Mouse (Mus musculus): ENCODE results near the gene Fam126a. TPM values are rescaled to one million over a fixed set of nuclear protein-coding genes. Genes with fewer than 3 reads are reported as not detected.
A peak's percentile ranks its signal among the peaks of the same experiment; 100 is the strongest.

The Fam126a gene
- total and polyA plus RNA-seq, 3 experiments = 19.6 to 32.6 (median 22.6) TPM

- dilution Hi-C loops (cut with MboI; ENCODE audit: extremely low pct_ligation_motif_present, extremely low pct_unique_long_range_greater_than_20kb, low sequenced_read_pairs) (no loop called here), in situ Hi-C loops (cut with MboI; ENCODE audit: low pct_ligation_motif_present, low pct_unique_long_range_greater_than_20kb, low sequenced_read_pairs) (loop anchor here (5.0 to 25.0 kb wide), 2 partner anchors 195 to 645 kb away; no protein-coding TSS in a partner anchor)
Measured at GRCm38 (mm10) chr5:24056865-24057264, 26.4 kb upstream of the Fam126a start.

GRCm38 (mm10) chr5:24054382-24054781, 23.9 kb upstream of the Fam126a start:
- dilution Hi-C loops (cut with MboI; ENCODE audit: extremely low pct_ligation_motif_present, extremely low pct_unique_long_range_greater_than_20kb, low sequenced_read_pairs) = no loop called here
- H3K4me2 ChIP-seq (ENCODE audit: insufficient read depth, low read depth, poor library complexity, severe bottlenecking) = no peak overlapping the region
- in situ Hi-C loops (cut with MboI; ENCODE audit: low pct_ligation_motif_present, low pct_unique_long_range_greater_than_20kb, low sequenced_read_pairs) = loop anchor here (25.0 kb wide), 1 partner anchor 642 kb away; no protein-coding TSS in a partner anchor
- H3K27ac ChIP-seq (ENCODE audit: insufficient read depth, low read depth) = peak overlapping the region; percentile 95; the same call in 1 of the 2 replicates
- no peaks in the 10 kb centered on the region for H3K36me3 ChIP-seq (replicated peaks in 1 of 2; ENCODE audit: control insufficient read depth in 1 of 2, insufficient read depth in 1 of 2, low read length in 1 of 2)
- H3K27me3 ChIP-seq (replicated peaks) = no peaks in the 10 kb centered on the region
- DNase-seq (ENCODE audit: extremely low read depth) = no peak
- H3K4me1 ChIP-seq (ENCODE audit: control insufficient read depth in 1 of 2, insufficient read depth in 2 of 2) = peaks cover 6 to 26% of the 10 kb centered on the region in 2 experiments; a peak in 3 of 4 replicates
- peaks cover 16% of the 10 kb centered on the region for H3K9me3 ChIP-seq (replicated peaks; ENCODE audit: low read length)
- TF ChIP-seq RAD21 (IDR thresholded peaks at IDR 0.05; ENCODE audit: low read depth, low read length) (peak; percentile 27), ZC3H11A (IDR thresholded peaks at IDR 0.05; ENCODE audit: low read depth, low read length) (no peak; the same call in 1 of the 2 replicates), RCOR1 (conservative IDR thresholded peaks at IDR 0.05; ENCODE audit: low read depth, low read length) (no peak), SMC3 (IDR thresholded peaks at IDR 0.05; ENCODE audit: low read depth, low read length) (peak; percentile 18; the same call in 1 of the 2 replicates), PAX5 (IDR thresholded peaks at IDR 0.05; ENCODE audit: low read length) (no peak), SIN3A (IDR thresholded peaks at IDR 0.05; ENCODE audit: low read length) (no peak), ETS1 (conservative IDR thresholded peaks at IDR 0.05; ENCODE audit: low read depth, low read length) (no peak), USF2 (conservative IDR thresholded peaks at IDR 0.05; ENCODE audit: low read depth, low read length) (no peak), NRF1 (IDR thresholded peaks at IDR 0.05; ENCODE audit: low read depth, low read length) (no peak), ZNF384 (IDR thresholded peaks at IDR 0.05; ENCODE audit: low read depth, low read length) (peak; percentile 30; the same call in 1 of the 2 replicates), KAT2A (IDR thresholded peaks at IDR 0.05; ENCODE audit: insufficient replicate concordance, low read length) (no peak), TBP (conservative IDR thresholded peaks at IDR 0.05; ENCODE audit: low read depth, low read length) (no peak), UBTF (IDR thresholded peaks at IDR 0.05; ENCODE audit: low read depth, low read length) (no peak), POLR2AphosphoS2 (IDR thresholded peaks at IDR 0.05; ENCODE audit: low read depth, low read length) (no peak), JUND (conservative IDR thresholded peaks at IDR 0.05; ENCODE audit: low read depth, low read length) (no peak), MYC (IDR thresholded peaks at IDR 0.05; ENCODE audit: low read depth, low read length) (peak; percentile 67; the same call in 1 of the 2 replicates), POLR2A (IDR thresholded peaks at IDR 0.05; ENCODE audit: low read depth, low read length) (no peak), TCF12 (IDR thresholded peaks at IDR 0.05; ENCODE audit: low read depth, low read length) (no peak), GABPA (IDR thresholded peaks at IDR 0.05; ENCODE audit: insufficient replicate concordance, low read depth, low read length) (no peak), JUN (IDR thresholded peaks at IDR 0.05; ENCODE audit: insufficient read depth, low read depth, low read length) (no peak), ELF1 (IDR thresholded peaks at IDR 0.05; ENCODE audit: low read depth, low read length) (no peak), CTCF (conservative IDR thresholded peaks at IDR 0.05 in 1 of 2, IDR thresholded peaks at IDR 0.05 in 1 of 2; ENCODE audit: low read depth in 2 of 2, low read length in 2 of 2) (peak in 1 of 2 experiments; percentile 42; a peak in 2 of 4 replicates), MAX (IDR thresholded peaks at IDR 0.05; ENCODE audit: low read length) (no peak), CHD1 (IDR thresholded peaks at IDR 0.05; ENCODE audit: low read depth, low read length) (no peak)
- H3K79me2 ChIP-seq (replicated peaks; ENCODE audit: control insufficient read depth, extremely low read depth, insufficient read depth, poor library complexity, severe bottlenecking) = no peaks in the 10 kb centered on the region
- H3K9ac ChIP-seq (ENCODE audit: insufficient read depth, low read depth) = no peak overlapping the region
- H3K4me3 ChIP-seq (replicated peaks in 1 of 3; ENCODE audit: low read depth in 2 of 3, low read length in 2 of 3, poor library complexity in 1 of 3) = no peak overlapping the region

More at GRCm38 (mm10) chr5:24056865-24057264, 26.4 kb upstream of the Fam126a start:
- DNase-seq (ENCODE audit: extremely low read depth) = no peak
- Histone ChIP-seq H3K27me3 (replicated peaks) (no peaks in the 10 kb centered on the region), H3K27ac (ENCODE audit: insufficient read depth, low read depth) (no peak overlapping the region), H3K4me2 (ENCODE audit: insufficient read depth, low read depth, poor library complexity, severe bottlenecking) (no peak overlapping the region), H3K36me3 (replicated peaks in 1 of 2; ENCODE audit: control insufficient read depth in 1 of 2, insufficient read depth in 1 of 2, low read length in 1 of 2) (no peaks in the 10 kb centered on the region), H3K4me3 (replicated peaks in 1 of 3; ENCODE audit: low read depth in 2 of 3, low read length in 2 of 3, poor library complexity in 1 of 3) (no peak overlapping the region), H3K9me3 (replicated peaks; ENCODE audit: low read length) (peaks cover 16% of the 10 kb centered on the region), H3K79me2 (replicated peaks; ENCODE audit: control insufficient read depth, extremely low read depth, insufficient read depth, poor library complexity, severe bottlenecking) (no peaks in the 10 kb centered on the region), H3K9ac (ENCODE audit: insufficient read depth, low read depth) (no peak overlapping the region), H3K4me1 (ENCODE audit: control insufficient read depth in 1 of 2, insufficient read depth in 2 of 2) (peaks cover 21 to 42% of the 10 kb centered on the region in 2 experiments)
- TF ChIP-seq ZC3H11A (IDR thresholded peaks at IDR 0.05; ENCODE audit: low read depth, low read length) (no peak), CTCF (conservative IDR thresholded peaks at IDR 0.05 in 1 of 2, IDR thresholded peaks at IDR 0.05 in 1 of 2; ENCODE audit: low read depth in 2 of 2, low read length in 2 of 2) (no peak), EP300 (IDR thresholded peaks at IDR 0.05; ENCODE audit: low read length) (no peak)
